Mouse (Mus musculus) right cerebral cortex, postnatal 25 days (tissue): ENCODE data around the gene Ankib1.
A peak's percentile ranks its signal among the peaks of the same experiment; 100 is the strongest.
"Not testable (repeated sequence)": the region's sequence is repeated elsewhere in the genome, so short reads cannot be mapped to it uniquely, and the experiment has no call there.

ENCODE experiments used
- DNase-seq: peaks from one replicate; pipeline ENCODE4 v3.0.0; 2022

Ankib1 gene

DNA sequence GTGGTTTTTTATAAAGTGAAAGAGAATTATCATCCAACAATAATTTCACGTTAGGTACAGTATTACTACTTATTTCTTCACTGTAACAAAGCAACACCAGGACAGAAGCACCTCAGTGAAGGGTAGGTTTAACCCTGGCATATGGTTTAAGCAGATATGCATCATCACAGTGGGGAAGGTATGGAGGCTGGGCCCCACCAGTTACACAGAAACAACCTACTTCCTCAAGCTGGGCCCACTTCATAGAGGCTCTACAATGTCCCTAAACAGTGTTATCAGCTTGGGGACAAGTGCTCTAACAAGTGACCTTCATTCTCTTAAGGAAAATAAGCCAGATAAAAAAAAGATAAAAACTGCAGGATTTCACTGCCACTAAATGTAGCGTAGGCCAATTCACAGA is 79.9 kb downstream of the Ankib1 start:
- no peak for DNase-seq

DNA sequence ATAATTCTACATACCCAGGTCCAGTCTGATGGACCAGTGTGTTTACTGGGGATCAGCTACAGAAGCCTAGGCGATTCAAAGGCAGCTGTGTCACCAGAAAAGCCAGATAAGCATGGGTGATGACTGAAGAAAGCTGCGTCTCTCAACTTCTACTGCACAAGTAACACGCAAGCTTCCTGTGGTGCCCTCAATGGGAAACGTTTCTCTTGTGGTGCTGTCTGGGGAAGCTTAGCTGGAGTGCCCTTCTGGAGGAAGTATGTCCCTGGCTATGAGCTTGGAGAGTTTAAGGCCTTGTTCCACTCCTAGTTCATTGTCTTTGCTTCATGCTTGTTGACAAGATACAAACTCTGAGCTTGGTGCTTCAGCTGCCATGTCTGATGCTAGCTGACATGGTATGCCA is 83.4 kb downstream of the Ankib1 start:
- DNase-seq: no peak

DNA sequence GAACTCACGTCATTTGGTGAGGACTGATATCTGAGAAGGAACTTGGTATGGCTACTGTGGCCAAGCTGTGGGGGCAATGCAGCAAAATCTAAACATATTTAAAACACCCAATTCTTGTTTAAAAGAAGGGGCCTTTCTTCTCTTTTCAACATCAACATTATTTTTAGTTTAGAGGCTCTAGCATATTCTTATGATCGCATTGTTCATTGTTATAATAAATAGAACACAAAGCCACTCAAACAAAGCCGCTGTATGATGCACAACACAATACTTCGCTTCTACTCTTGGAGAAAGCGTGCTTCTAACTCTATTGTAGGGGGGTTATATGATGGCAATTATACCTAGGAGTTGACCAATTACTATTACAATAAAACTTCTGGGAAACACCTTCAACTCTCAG is 86.9 kb downstream of the Ankib1 start:
- DNase-seq: no peak

GRCm38 (mm10) chr5:3702180-3702579 is 100.5 kb downstream of the Ankib1 start:
- DNase-seq: no peak

GRCm38 (mm10) chr5:3700025-3700424 is 102.7 kb downstream of the Ankib1 start:
- DNase-seq: no peak

DNA sequence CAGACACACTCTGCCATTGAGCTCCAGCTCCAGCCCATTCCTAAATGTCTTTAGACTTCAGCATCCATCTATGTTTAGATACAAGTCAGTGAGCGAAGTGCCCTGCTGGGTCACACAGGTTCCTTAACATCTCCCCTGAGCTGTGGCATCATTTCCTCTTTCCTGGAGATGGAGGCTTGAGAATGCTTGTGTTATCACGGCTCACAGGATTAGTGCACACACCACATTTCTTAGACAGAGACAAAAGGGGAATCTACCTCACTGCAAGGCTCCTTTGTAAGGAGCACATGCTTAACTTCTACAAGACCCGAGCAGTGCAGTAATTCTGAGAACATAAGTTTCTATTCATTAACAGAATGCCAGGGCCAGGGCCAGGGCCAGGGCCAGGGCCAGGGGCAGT is 106.7 kb downstream of the Ankib1 start:
- no peak for DNase-seq

DNA sequence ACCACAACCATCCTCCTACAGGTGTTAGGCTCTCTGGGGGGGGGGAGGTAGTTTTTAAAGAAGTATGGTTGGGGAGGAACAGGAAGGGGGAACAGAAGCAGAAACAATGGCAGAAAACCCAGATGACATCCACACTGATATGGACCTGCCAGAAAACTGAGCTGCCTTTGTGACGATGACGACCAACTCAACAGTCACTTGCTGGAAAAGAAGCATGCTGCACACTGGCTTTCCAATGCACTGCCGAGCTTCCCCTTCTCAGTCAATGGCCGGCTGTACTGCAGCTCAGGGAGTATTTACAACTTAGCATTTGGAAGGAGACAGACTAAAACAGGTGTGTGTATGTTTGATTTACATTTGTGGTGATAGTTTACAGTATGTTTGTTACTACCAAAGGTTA is 107.5 kb downstream of the Ankib1 start:
- DNase-seq: no peak

DNA sequence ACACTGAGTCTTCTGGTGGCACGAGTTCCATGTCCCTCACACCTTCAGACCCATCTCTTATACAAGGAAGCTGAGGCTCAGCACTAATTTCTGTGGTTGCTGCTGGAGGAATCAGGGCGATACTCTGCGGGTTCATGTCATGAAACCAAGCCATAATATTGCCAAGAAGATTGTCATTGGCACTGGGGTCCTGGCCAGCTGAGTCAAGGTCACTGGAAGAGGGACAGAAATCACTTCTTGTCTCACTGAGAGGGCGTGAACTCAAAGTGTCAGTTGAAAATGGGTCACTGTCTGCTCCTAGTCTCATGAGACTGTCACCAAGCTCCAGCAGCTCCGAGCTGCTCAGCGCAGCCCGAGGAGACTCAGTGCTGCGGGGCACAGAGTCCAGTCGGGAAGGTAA is 109.8 kb downstream of the Ankib1 start:
- DNase-seq: no peak

DNA sequence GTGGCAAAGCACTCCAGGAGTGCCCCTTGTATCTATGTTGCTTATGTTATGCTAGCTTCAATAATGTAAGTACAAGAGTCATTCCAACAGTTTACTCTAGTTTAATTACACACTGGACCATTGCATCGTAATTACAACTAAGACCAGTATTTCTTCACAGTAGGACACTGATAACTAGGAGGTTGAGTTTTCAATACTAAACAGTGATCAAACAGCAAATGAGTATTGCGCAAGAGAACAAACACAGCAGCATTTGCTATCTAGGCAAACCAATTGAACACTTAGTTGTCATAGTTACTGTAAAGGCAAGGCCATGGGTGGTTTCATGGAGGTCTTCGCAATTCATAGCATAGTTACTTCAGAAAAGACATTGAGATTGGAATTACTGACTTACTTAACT is 111.4 kb downstream of the Ankib1 start:
- DNase-seq: no peak

- DNase-seq: no peak
Observed at GRCm38 (mm10) chr5:3688298-3688697, 114.4 kb downstream of the Ankib1 start.

GRCm38 (mm10) chr5:3669938-3670554 is 132.7 kb downstream of the Ankib1 start:
- no peak for DNase-seq

GRCm38 (mm10) chr5:3666585-3666984 is 136.1 kb downstream of the Ankib1 start:
- DNase-seq: no peak

- no peak for DNase-seq
Observed at GRCm38 (mm10) chr5:3665225-3665624, 137.5 kb downstream of the Ankib1 start.

- no peak for DNase-seq
Observed at GRCm38 (mm10) chr5:3657085-3657484, 145.6 kb downstream of the Ankib1 start, which contains the start of gene Gatad1. Gene Gatad1 (minus strand): TSS chr5:3657185.

DNA sequence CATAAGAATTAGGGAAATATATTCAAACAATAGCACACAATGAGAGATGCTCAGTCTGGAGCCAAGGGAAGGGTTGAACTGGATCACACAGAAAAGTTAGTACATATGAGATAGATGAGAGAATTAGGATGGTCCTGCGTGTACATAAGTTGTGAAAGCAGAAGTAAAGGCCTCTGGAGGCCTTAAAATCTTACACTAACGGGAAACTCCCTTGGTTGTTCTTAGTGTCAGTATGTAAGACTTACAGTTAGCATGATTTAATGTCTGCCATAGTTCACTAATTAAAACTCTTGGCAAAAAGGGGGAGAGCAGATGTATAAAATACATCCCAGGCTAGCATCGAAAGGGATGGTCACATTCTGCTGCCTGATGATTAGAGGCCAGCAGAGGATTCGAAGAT is 148.9 kb downstream of the Ankib1 start:
- DNase-seq: no peak

GRCm38 (mm10) chr5:3652903-3653575 is 149.7 kb downstream of the Ankib1 start:
- not testable (repeated sequence) for DNase-seq

- no peak for DNase-seq
Observed at GRCm38 (mm10) chr5:3651621-3652020, 151.1 kb downstream of the Ankib1 start.

DNA sequence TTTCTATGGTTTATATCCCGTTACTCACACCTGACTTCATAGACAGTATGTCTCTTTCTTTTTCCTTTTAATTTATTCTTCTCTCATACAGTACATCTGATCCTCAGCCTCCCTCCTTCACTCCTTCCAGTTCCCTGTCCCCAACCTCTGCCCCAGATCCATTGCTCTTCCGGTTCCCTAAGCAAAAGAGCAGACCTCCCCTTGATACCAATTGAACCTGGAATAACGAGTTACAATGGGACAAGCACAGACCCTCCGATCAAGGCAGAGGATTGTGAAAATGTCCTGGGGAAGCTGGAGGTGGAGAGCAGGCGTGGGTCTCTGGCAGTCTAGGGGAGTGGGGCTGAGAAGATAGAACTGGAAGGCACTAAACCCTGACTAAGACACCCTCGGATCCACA is 151.8 kb downstream of the Ankib1 start, which contains the start of gene Tmbim7:
Gene Tmbim7 (plus strand): TSS at position 301 of the 400 bp plus-strand sequence.
- DNase-seq: no peak

GRCm38 (mm10) chr5:3648849-3649210 is 153.9 kb downstream of the Ankib1 start:
- DNase-seq: no peak

GRCm38 (mm10) chr5:3648206-3648848 is 154.4 kb downstream of the Ankib1 start:
- no peak for DNase-seq

- DNase-seq: peak; percentile 78
Observed at GRCm38 (mm10) chr5:3647708-3648121, 155.0 kb downstream of the Ankib1 start.

- peak; percentile 37 for DNase-seq
Observed at GRCm38 (mm10) chr5:3646991-3647707, 155.6 kb downstream of the Ankib1 start.

DNA sequence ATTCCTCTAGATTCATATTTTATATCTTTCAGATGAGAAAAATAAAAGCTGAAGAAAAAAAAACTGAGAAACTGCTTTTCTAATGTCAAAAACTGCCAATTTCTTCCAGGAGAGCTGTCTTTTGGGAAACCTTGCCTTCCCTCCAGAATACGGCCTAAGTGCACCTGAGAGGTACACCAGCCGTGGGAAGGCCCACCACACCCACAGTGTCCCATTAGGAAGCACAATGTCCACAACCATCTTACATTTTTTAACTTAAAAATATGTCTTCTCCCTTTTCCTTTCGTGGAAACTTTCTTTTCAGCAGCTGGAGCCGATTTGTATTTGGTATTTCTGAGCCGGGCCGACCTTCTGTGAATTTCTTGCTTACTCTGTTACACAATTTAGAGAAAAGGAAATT is 156.2 kb downstream of the Ankib1 start:
- no peak for DNase-seq

- no peak for DNase-seq
Observed at GRCm38 (mm10) chr5:3645326-3645725, 157.4 kb downstream of the Ankib1 start.
